Mouse (Mus musculus): ENCODE data around the gene Spon2. TPM values are rescaled to one million over a fixed set of nuclear protein-coding genes. Genes with fewer than 3 reads are reported as not detected.

Spon2 gene
- polyA plus RNA-seq, 1 experiment = 5.5 TPM

DNA sequence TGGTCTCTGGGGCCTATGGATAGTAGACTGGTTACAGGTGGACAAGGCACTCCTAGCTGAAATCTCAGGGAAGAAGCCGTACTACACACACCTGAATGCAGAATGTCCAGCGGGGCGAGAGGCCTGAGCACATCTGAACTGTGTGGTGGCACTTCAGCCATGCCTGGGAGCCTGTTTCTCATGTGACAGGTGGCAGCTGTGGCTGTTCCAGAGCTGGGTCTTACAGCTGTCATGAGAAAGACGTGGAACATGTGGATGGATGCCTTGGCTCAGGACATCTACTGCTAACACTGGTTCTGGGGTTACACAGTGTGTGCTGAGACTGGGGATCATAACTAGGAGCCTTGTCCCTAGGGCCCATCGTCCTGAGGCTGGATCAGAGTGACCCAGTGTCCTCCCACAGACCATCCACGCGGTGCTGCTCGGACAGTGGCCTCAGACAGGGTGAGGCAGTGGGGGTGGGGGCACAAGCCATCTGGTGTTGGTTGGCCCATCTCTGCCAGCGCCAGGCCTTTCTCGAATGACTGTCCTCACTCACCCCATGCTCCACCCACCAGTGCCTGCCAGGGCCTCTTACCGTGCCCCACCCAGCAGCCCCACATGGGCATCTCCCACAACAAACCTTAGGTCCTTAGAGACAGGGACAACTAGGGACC is 19.5 kb upstream of the Spon2 start:
- Histone ChIP-seq H3K27me3 (ENCODE audit: control insufficient read depth, insufficient read depth, insufficient read length) (no peaks in the 10 kb centered on the region), H3K4me3 (no peak overlapping the region)
- TF ChIP-seq CEBPB (IDR thresholded peaks at IDR 0.05; ENCODE audit: insufficient read depth, poor library complexity, severe bottlenecking) = no peak
- peak; percentile 59 for TF ChIP-seq POLR2A (IDR thresholded peaks at IDR 0.05; ENCODE audit: insufficient read length, low read depth)
- TF ChIP-seq TCF12 (IDR thresholded peaks at IDR 0.05; ENCODE audit: insufficient read depth, poor library complexity, severe bottlenecking) = peak; percentile 30
- TF ChIP-seq MYOD1 (IDR thresholded peaks at IDR 0.05; ENCODE audit: control insufficient read depth in 1 of 3, insufficient read length in 2 of 3, low read depth in 2 of 3) = peak; percentile 53 to 82 (median 58)
- no peak for TF ChIP-seq E2F4 (IDR thresholded peaks at IDR 0.05; ENCODE audit: insufficient read depth)
- peak; percentile 58 for TF ChIP-seq TCF3 (IDR thresholded peaks at IDR 0.05; ENCODE audit: insufficient read length, low read depth)
- peak; percentile 46 for TF ChIP-seq POLR2AphosphoS2 (IDR thresholded peaks at IDR 0.05; ENCODE audit: insufficient read length, low read depth)
- TF ChIP-seq MYOG (IDR thresholded peaks at IDR 0.05; ENCODE audit: control insufficient read depth in 1 of 3, insufficient read depth in 1 of 3, insufficient read length in 2 of 3, low read depth in 2 of 3) = peak; percentile 31 to 79 (median 73)

DNA sequence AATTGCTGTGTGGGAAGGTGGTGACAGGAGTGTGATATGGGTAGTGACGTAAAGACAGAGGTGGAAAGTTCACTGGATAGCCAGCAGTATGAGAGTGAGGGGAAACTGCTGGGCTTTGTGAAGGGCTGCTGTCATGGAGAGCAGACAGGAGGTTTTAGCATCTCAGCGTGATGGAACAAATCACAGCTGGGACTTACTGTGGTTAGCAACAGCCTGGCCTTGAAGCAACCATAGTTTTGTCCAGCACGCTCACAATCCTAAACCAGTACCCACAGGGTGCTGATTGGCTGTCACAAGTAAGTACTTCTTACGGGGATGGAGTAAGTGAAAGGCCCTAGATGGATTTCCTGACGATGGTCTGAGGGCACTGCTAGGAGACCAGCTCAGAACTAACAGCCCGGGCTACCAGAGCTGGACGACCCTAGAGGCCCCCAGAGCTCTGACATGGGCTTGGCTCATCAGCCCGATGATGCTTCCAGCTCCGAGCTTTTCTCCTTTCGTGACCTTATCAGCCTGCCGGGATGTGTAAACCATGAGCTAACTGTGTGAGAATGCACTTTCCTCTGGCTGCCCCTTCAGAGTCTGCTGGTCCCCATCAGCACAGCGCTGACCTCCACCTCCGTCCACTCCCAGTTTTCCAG is 16.3 kb upstream of the Spon2 start:
- Histone ChIP-seq H3K79me2 (ENCODE audit: control insufficient read depth, insufficient read depth) (no peaks in the 10 kb centered on the region), H3K4me2 (ENCODE audit: low read depth) (no peak overlapping the region), H3K36me3 (ENCODE audit: control insufficient read depth, insufficient read depth) (no peaks in the 10 kb centered on the region), H3ac (ENCODE audit: control insufficient read depth, insufficient read length) (no peak overlapping the region), H3K27me3 (ENCODE audit: control insufficient read depth, insufficient read depth, insufficient read length) (no peaks in the 10 kb centered on the region), H3K4me3 (no peak overlapping the region)
- no peak for TF ChIP-seq SRF (IDR thresholded peaks at IDR 0.05; ENCODE audit: control insufficient read depth, insufficient read length, low read depth)
- TF ChIP-seq MYOG (IDR thresholded peaks at IDR 0.05; ENCODE audit: control insufficient read depth in 1 of 3, insufficient read depth in 1 of 3, insufficient read length in 2 of 3, low read depth in 2 of 3) = no peak
- TF ChIP-seq TCF3 (IDR thresholded peaks at IDR 0.05; ENCODE audit: insufficient read length, low read depth) = no peak
- no peak for TF ChIP-seq POLR2A (IDR thresholded peaks at IDR 0.05; ENCODE audit: insufficient read length, low read depth)
- TF ChIP-seq POLR2AphosphoS2 (IDR thresholded peaks at IDR 0.05; ENCODE audit: insufficient read length, low read depth) = no peak
- no peak for TF ChIP-seq MAX (IDR thresholded peaks at IDR 0.05; ENCODE audit: low read depth)

More for the DNA sequence above, 19.5 kb upstream of the Spon2 start:
- H3K36me3 ChIP-seq (ENCODE audit: control insufficient read depth, insufficient read depth) = no peaks in the 10 kb centered on the region
- no peak overlapping the region for H3ac ChIP-seq (ENCODE audit: control insufficient read depth, insufficient read length)
- no peaks in the 10 kb centered on the region for H3K79me2 ChIP-seq (ENCODE audit: control insufficient read depth, insufficient read depth)
- H3K4me2 ChIP-seq (ENCODE audit: low read depth) = peak overlapping the region; percentile 77

DNA sequence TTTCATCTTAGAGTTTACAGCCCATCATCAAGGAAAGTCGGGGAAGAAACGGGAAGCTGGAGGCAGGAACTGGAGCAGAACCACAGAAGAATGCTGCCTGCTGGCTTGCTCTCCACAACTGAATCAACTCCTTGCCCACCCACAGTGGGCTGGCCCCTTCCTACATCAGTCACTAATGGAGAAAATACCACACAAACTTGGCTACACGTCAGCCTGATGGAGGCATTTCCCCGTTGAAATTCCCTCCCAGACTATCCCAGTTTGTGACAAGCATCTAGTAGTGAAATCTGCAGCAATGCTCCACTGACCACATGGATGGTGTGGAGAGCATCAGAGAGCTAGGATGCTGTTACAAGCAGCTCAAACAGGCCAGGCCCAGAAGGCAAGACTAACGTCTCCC is 14.5 kb upstream of the Spon2 start:
- Histone ChIP-seq H3K4me3 (no peak overlapping the region), H3K27me3 (ENCODE audit: control insufficient read depth, insufficient read depth, insufficient read length) (no peaks in the 10 kb centered on the region), H3K4me2 (ENCODE audit: low read depth) (no peak overlapping the region), H3K79me2 (ENCODE audit: control insufficient read depth, insufficient read depth) (no peaks in the 10 kb centered on the region), H3ac (ENCODE audit: control insufficient read depth, insufficient read length) (no peak overlapping the region), H3K36me3 (ENCODE audit: control insufficient read depth, insufficient read depth) (no peaks in the 10 kb centered on the region)
- no peak for TF ChIP-seq SRF (IDR thresholded peaks at IDR 0.05; ENCODE audit: control insufficient read depth, insufficient read length, low read depth)
- TF ChIP-seq CEBPB (IDR thresholded peaks at IDR 0.05; ENCODE audit: insufficient read depth, poor library complexity, severe bottlenecking) = peak; percentile 5; the same call in 1 of the 2 replicates
- TF ChIP-seq TCF12 (IDR thresholded peaks at IDR 0.05; ENCODE audit: insufficient read depth, poor library complexity, severe bottlenecking) = no peak
- no peak for TF ChIP-seq TCF3 (IDR thresholded peaks at IDR 0.05; ENCODE audit: insufficient read length, low read depth)

DNA sequence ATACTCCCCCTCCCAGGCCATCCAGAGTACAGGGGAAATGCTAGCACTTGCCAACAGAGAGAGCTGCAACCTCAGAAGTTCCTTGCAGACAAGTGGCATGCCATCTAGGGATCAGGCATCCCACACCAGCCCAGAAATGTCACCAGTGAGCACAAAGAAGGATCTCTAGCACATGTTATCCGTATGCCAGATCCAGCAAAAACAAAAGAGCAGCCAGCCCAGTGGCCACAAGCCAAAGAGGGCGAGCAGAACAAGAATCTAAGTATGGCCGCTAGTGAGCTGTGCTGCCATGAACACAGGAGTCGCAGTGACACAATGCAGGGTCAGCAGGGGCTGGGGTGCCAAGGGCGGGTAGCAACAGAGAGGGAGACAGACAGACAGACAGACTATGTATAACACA is 12.0 kb upstream of the Spon2 start:
- Histone ChIP-seq H3ac (ENCODE audit: control insufficient read depth, insufficient read length) (no peak overlapping the region), H3K4me3 (no peak overlapping the region), H3K4me2 (ENCODE audit: low read depth) (no peak overlapping the region), H3K36me3 (ENCODE audit: control insufficient read depth, insufficient read depth) (no peaks in the 10 kb centered on the region), H3K79me2 (ENCODE audit: control insufficient read depth, insufficient read depth) (no peaks in the 10 kb centered on the region), H3K27me3 (ENCODE audit: control insufficient read depth, insufficient read depth, insufficient read length) (no peaks in the 10 kb centered on the region)
- TF ChIP-seq CEBPB (IDR thresholded peaks at IDR 0.05; ENCODE audit: insufficient read depth, poor library complexity, severe bottlenecking) = no peak
- TF ChIP-seq POLR2AphosphoS2 (IDR thresholded peaks at IDR 0.05; ENCODE audit: insufficient read length, low read depth) = no peak
- no peak for TF ChIP-seq E2F4 (IDR thresholded peaks at IDR 0.05; ENCODE audit: insufficient read depth)
- no peak for TF ChIP-seq TCF3 (IDR thresholded peaks at IDR 0.05; ENCODE audit: insufficient read length, low read depth)
- no peak for TF ChIP-seq REST (IDR thresholded peaks at IDR 0.05; ENCODE audit: insufficient read depth, insufficient read length)
- no peak for TF ChIP-seq POLR2A (IDR thresholded peaks at IDR 0.05; ENCODE audit: insufficient read length, low read depth)
- TF ChIP-seq SRF (IDR thresholded peaks at IDR 0.05; ENCODE audit: control insufficient read depth, insufficient read length, low read depth) = no peak
- no peak for TF ChIP-seq MAX (IDR thresholded peaks at IDR 0.05; ENCODE audit: low read depth)
- no peak for TF ChIP-seq MYOG (IDR thresholded peaks at IDR 0.05; ENCODE audit: control insufficient read depth in 1 of 3, insufficient read depth in 1 of 3, insufficient read length in 2 of 3, low read depth in 2 of 3)
- TF ChIP-seq TCF12 (IDR thresholded peaks at IDR 0.05; ENCODE audit: insufficient read depth, poor library complexity, severe bottlenecking) = no peak
- TF ChIP-seq MYOD1 (IDR thresholded peaks at IDR 0.05; ENCODE audit: control insufficient read depth in 1 of 3, insufficient read length in 2 of 3, low read depth in 2 of 3) = no peak

DNA sequence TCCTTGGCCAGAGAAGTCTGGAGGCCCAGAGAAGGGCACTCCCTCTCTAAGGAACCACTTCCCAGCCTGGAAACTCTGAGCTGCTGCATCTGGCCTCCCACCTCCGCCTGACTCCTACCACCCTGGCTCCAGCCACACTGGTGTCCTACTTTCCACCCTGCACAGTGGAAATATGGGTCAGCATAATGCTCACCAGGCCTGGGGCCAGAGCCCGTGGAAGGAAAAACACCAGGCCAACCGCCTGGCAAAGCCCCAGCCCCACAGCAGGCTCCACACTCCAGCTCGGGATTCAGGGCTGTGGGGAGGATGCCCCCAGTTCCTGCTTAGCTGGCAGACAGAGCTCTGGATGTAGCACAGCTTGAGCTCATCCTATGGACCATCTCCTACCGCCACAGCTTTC is 10.2 kb upstream of the Spon2 start:
- Histone ChIP-seq H3K36me3 (ENCODE audit: control insufficient read depth, insufficient read depth) (no peaks in the 10 kb centered on the region), H3K27me3 (ENCODE audit: control insufficient read depth, insufficient read depth, insufficient read length) (no peaks in the 10 kb centered on the region), H3K79me2 (ENCODE audit: control insufficient read depth, insufficient read depth) (no peaks in the 10 kb centered on the region), H3ac (ENCODE audit: control insufficient read depth, insufficient read length) (no peak overlapping the region), H3K4me3 (no peak overlapping the region), H3K4me2 (ENCODE audit: low read depth) (no peak overlapping the region)
- TF ChIP-seq TCF3 (IDR thresholded peaks at IDR 0.05; ENCODE audit: insufficient read length, low read depth) (no peak), CEBPB (IDR thresholded peaks at IDR 0.05; ENCODE audit: insufficient read depth, poor library complexity, severe bottlenecking) (no peak), MAX (IDR thresholded peaks at IDR 0.05; ENCODE audit: low read depth) (no peak), MYOG (IDR thresholded peaks at IDR 0.05; ENCODE audit: control insufficient read depth in 1 of 3, insufficient read depth in 1 of 3, insufficient read length in 2 of 3, low read depth in 2 of 3) (no peak), POLR2AphosphoS2 (IDR thresholded peaks at IDR 0.05; ENCODE audit: insufficient read length, low read depth) (no peak), TCF12 (IDR thresholded peaks at IDR 0.05; ENCODE audit: insufficient read depth, poor library complexity, severe bottlenecking) (no peak), USF1 (IDR thresholded peaks at IDR 0.05; ENCODE audit: low read depth) (no peak), MYOD1 (IDR thresholded peaks at IDR 0.05; ENCODE audit: control insufficient read depth in 1 of 3, insufficient read length in 2 of 3, low read depth in 2 of 3) (no peak)
